Mouse (Mus musculus): ENCODE results near the gene Lgals3bp.
"Not testable (repeated sequence)": the region's sequence is repeated elsewhere in the genome, so short reads cannot be mapped to it uniquely, and the experiment has no call there.

The Lgals3bp gene

GRCm38 (mm10) chr11:118401195-118401594 lies 697 bp downstream of the Lgals3bp start:
- DNase-seq (ENCODE audit: extremely low spot score, low read depth, low spot score): no peak

GRCm38 (mm10) chr11:118400566-118400936 lies 1.3 kb downstream of the Lgals3bp start:
- no peak for DNase-seq (ENCODE audit: extremely low spot score, low read depth, low spot score)

GRCm38 (mm10) chr11:118399891-118400565 lies 1.9 kb downstream of the Lgals3bp start:
- no peak for DNase-seq (ENCODE audit: extremely low spot score, low read depth, low spot score)

- no peak for DNase-seq (ENCODE audit: extremely low spot score, low read depth, low spot score)
Observed at GRCm38 (mm10) chr11:118397806-118398530, 3.9 kb downstream of the Lgals3bp start.

- no peak for DNase-seq (ENCODE audit: extremely low spot score, low read depth, low spot score)
Observed at GRCm38 (mm10) chr11:118394538-118394937, 7.4 kb downstream of the Lgals3bp start.

- DNase-seq (ENCODE audit: extremely low spot score, low read depth, low spot score): no peak
Observed at GRCm38 (mm10) chr11:118393991-118394390, 7.9 kb downstream of the Lgals3bp start.

GRCm38 (mm10) chr11:118387816-118388215 lies 14.1 kb downstream of the Lgals3bp start:
- DNase-seq (ENCODE audit: extremely low spot score, low read depth, low spot score): not testable (repeated sequence)

- DNase-seq (ENCODE audit: extremely low spot score, low read depth, low spot score): no peak
Observed at GRCm38 (mm10) chr11:118379251-118380009, 22.5 kb downstream of the Lgals3bp start.

- no peak for DNase-seq (ENCODE audit: extremely low spot score, low read depth, low spot score)
Observed at GRCm38 (mm10) chr11:118378656-118379055, 23.2 kb downstream of the Lgals3bp start.

- not testable (repeated sequence) for DNase-seq (ENCODE audit: extremely low spot score, low read depth, low spot score)
Observed at GRCm38 (mm10) chr11:118376323-118376722, 25.6 kb downstream of the Lgals3bp start.

GRCm38 (mm10) chr11:118375881-118376280 lies 26.0 kb downstream of the Lgals3bp start:
- no peak for DNase-seq (ENCODE audit: extremely low spot score, low read depth, low spot score)

GRCm38 (mm10) chr11:118375461-118375860 lies 26.4 kb downstream of the Lgals3bp start:
- no peak for DNase-seq (ENCODE audit: extremely low spot score, low read depth, low spot score)

GRCm38 (mm10) chr11:118375006-118375405 lies 26.9 kb downstream of the Lgals3bp start:
- DNase-seq (ENCODE audit: extremely low spot score, low read depth, low spot score): no peak

- DNase-seq (ENCODE audit: extremely low spot score, low read depth, low spot score): no peak
Observed at GRCm38 (mm10) chr11:118374506-118374905, 27.4 kb downstream of the Lgals3bp start.

- no peak for DNase-seq (ENCODE audit: extremely low spot score, low read depth, low spot score)
Observed at GRCm38 (mm10) chr11:118372641-118373040, 29.3 kb downstream of the Lgals3bp start.

GRCm38 (mm10) chr11:118371876-118372275 lies 30.0 kb downstream of the Lgals3bp start:
- no peak for DNase-seq (ENCODE audit: extremely low spot score, low read depth, low spot score)

GRCm38 (mm10) chr11:118369657-118370056 lies 32.2 kb downstream of the Lgals3bp start:
- DNase-seq (ENCODE audit: extremely low spot score, low read depth, low spot score): no peak

- no peak for DNase-seq (ENCODE audit: extremely low spot score, low read depth, low spot score)
Observed at GRCm38 (mm10) chr11:118369251-118369650, 32.6 kb downstream of the Lgals3bp start.

GRCm38 (mm10) chr11:118368330-118368729 lies 33.6 kb downstream of the Lgals3bp start:
- DNase-seq (ENCODE audit: extremely low spot score, low read depth, low spot score): no peak

- no peak for DNase-seq (ENCODE audit: extremely low spot score, low read depth, low spot score)
Observed at GRCm38 (mm10) chr11:118366559-118366958, 35.3 kb downstream of the Lgals3bp start.

- DNase-seq (ENCODE audit: extremely low spot score, low read depth, low spot score): no peak
Observed at GRCm38 (mm10) chr11:118366108-118366507, 35.8 kb downstream of the Lgals3bp start.

- DNase-seq (ENCODE audit: extremely low spot score, low read depth, low spot score): no peak
Observed at GRCm38 (mm10) chr11:118365171-118365570, 36.7 kb downstream of the Lgals3bp start.
